Mouse (Mus musculus) urinary bladder, adult 2 months (tissue): ENCODE data around the gene Sprn. TPM values are rescaled to one million over a fixed set of nuclear protein-coding genes. Genes with fewer than 3 reads are reported as not detected.

ENCODE experiments used
- DNase-seq: peaks from one replicate; pipeline ENCODE4 v3.0.0; 2022; ENCODE audit warnings: low spot score
- polyA plus RNA-seq: library from polyadenylated mRNA; depleted of rRNA; stranded (reverse); fragments of >200 nt; gene quantifications from 2 replicates; pipeline ENCODE4 v1.2.3, GENCODE M21; 2012; rRNA removed

The Sprn gene
- polyA plus RNA-seq, 1 experiment: 4.8 TPM

- no peak for DNase-seq
These were observed 53.2 kb downstream of the Sprn start for GRCm38 (mm10) chr7:140101498-140101897.

Other genes starting within 250 kb of the Sprn start
- gene Utf1, start 211.1 kb downstream of the Sprn start, polyA plus RNA-seq: not detected in 2 replicates
- gene 6430531B16Rik, start 176.1 kb downstream of the Sprn start, polyA plus RNA-seq: 0.37 and 0.70 TPM in 2 replicates
- 5.8 and 6.3 TPM in 2 replicates for gene Adam8, start 162.3 kb downstream of the Sprn start, polyA plus RNA-seq
- 72.4 and 98.7 TPM in 2 replicates for gene Zfp511, start 118.5 kb downstream of the Sprn start, polyA plus RNA-seq
- 33.2 and 33.3 TPM in 2 replicates for gene Tubgcp2, start 118.2 kb downstream of the Sprn start, polyA plus RNA-seq
- gene Msx3, start 105.8 kb downstream of the Sprn start, polyA plus RNA-seq: 0.03 TPM in 2 replicates
- gene Caly, start 72.3 kb downstream of the Sprn start, polyA plus RNA-seq: 0.83 and 1.0 TPM in 2 replicates
- 3.3 TPM in 2 replicates for gene Prap1, start 61.5 kb downstream of the Sprn start, polyA plus RNA-seq
- gene Fuom, start 52.4 kb downstream of the Sprn start, polyA plus RNA-seq: 61.2 and 63.5 TPM in 2 replicates
- 8.1 and 11.0 TPM in 2 replicates for gene Paox, start 39.1 kb downstream of the Sprn start, polyA plus RNA-seq
- 112 and 118 TPM in 2 replicates for gene Echs1, start 38.4 kb downstream of the Sprn start, polyA plus RNA-seq
- 26.1 and 31.0 TPM in 2 replicates for gene Mtg1, start 17.3 kb downstream of the Sprn start, polyA plus RNA-seq
- gene Olfr522, start 9.9 kb upstream of the Sprn start, polyA plus RNA-seq: not detected in 2 replicates
- not detected in 2 replicates for gene Olfr523, start 18.3 kb upstream of the Sprn start, polyA plus RNA-seq
- not detected in 2 replicates for gene Olfr524, start 51.1 kb upstream of the Sprn start, polyA plus RNA-seq
- gene Cd163l1, start 63.4 kb upstream of the Sprn start, polyA plus RNA-seq: 1.1 and 1.2 TPM in 2 replicates
- 0.09 and 0.22 TPM in 2 replicates for gene 5830411N06Rik, start 92.4 kb upstream of the Sprn start, polyA plus RNA-seq
- not detected in 2 replicates for gene Olfr525, start 166.0 kb upstream of the Sprn start, polyA plus RNA-seq
- gene Olfr527, start 179.1 kb upstream of the Sprn start, polyA plus RNA-seq: not detected in 2 replicates
- 0.04 and 0.22 TPM in 2 replicates for gene Olfr60, start 206.8 kb upstream of the Sprn start, polyA plus RNA-seq
- not detected in 2 replicates for gene Olfr530, start 221.5 kb upstream of the Sprn start, polyA plus RNA-seq
- not detected in 2 replicates for gene Olfr531, start 248.0 kb upstream of the Sprn start, polyA plus RNA-seq